Mouse (Mus musculus) embryonic facial prominence, embryonic 10.5 days (tissue): ENCODE data around the gene Snrpd3. TPM values are rescaled to one million over a fixed set of nuclear protein-coding genes. Genes with fewer than 3 reads are reported as not detected.
"Not testable (repeated sequence)": the region's sequence is repeated elsewhere in the genome, so short reads cannot be mapped to it uniquely, and the experiment has no call there.

Experiments
- DNase-seq: peaks from one replicate; pipeline ENCODE4 v3.0.0-alpha.2; 2017; ENCODE audit warnings: low spot score
- H3K27ac ChIP-seq: fragments of 300-500 bp; sonication (generic); replicated peaks from 2 replicates; pipeline ENCODE4 v1.5.1; 2016; ENCODE audit warnings: mild to moderate bottlenecking
- H3K27me3 ChIP-seq: fragments of 300-500 bp; sonication (generic); replicated peaks from 2 replicates; pipeline ENCODE4 v1.6.1; 2016; ENCODE audit warnings: low read depth, mild to moderate bottlenecking; ENCODE audit not compliant: poor library complexity, severe bottlenecking
- H3K36me3 ChIP-seq: fragments of 300-500 bp; sonication (generic); replicated peaks from 2 replicates; pipeline ENCODE4 v1.6.1; 2016; ENCODE audit warnings: mild to moderate bottlenecking, moderate library complexity
- H3K4me1 ChIP-seq: fragments of 300-500 bp; sonication (generic); 2 replicates; pipeline ENCODE4 v1.6.1; 2016
- H3K4me3 ChIP-seq: fragments of 300-500 bp; sonication (generic); 2 replicates; pipeline ENCODE4 v1.5.1; 2016; ENCODE audit warnings: mild to moderate bottlenecking, moderate library complexity
- H3K9me3 ChIP-seq: fragments of 300-500 bp; sonication (generic); 2 replicates; pipeline ENCODE4 v1.6.1; 2016; ENCODE audit warnings: mild to moderate bottlenecking
- WGBS: fragments of 180-500 bp; shearing (Covaris S2); methylation state at CpG from one replicate; pipeline ENCODE4 v1.1.7; 2016; 5-methylcytosine and 5-hydroxymethylcytosine counted together
- polyA plus RNA-seq: library from polyadenylated mRNA; unstranded; fragments of >200 nt; fragmentation: Nextera tagmentation; extraction: Ambion mirVana; gene quantifications from 2 replicates; pipeline ENCODE4 v1.2.1, GENCODE M21; 2016

Snrpd3 gene
- polyA plus RNA-seq, 1 experiment from 2014 or later: 297 TPM

DNA sequence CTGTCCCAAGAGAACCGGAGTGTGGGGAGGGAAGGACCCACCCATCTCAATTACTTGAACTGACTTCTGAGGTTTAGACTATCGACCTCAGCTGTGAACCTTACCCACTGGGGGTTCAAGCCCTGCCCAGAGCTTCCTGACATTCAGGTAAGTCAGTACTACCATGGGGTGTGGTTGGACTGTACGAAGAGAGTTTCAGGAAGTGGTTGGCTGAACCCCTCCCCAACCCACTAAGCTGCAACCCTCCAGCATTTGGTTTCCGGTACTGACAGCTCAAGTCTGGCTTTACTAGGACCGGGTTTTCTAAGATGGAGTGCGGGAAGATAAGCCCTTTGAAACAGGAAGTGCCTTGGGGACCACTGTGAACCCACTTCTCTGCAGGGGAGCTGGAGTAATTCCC, 48.1 kb downstream of the Snrpd3 start:
- WGBS: 65% methylated on average over 6 of the region's 6 CpGs
- H3K4me3 ChIP-seq: no peak overlapping the region
- H3K9me3 ChIP-seq: no peaks in the 10 kb centered on the region
- no peak overlapping the region for H3K27ac ChIP-seq
- H3K27me3 ChIP-seq: peaks cover 59% of the 10 kb centered on the region
- H3K4me1 ChIP-seq: peaks cover 26% of the 10 kb centered on the region
- DNase-seq: no peak
- H3K36me3 ChIP-seq: no peaks in the 10 kb centered on the region

DNA sequence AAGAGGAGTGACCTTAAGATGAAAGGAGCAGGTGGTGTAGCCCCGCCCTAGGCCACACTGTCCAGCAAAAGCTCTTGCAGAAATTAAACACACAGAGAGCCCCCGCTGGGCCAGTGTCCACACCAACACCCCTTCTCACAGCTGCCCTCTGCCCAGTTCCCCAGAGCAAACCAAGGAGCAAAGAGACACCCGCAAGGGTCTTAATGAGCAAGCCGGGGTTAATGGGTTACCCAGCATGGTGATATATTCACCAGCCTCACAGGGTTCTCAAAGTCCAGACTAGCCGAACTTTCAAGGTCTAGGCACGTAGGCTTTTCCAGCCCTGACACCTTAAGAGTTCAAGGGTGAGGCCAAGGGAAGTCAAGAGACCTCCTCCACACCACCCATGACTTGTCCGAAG, 48.6 kb downstream of the Snrpd3 start:
- peaks cover 24% of the 10 kb centered on the region for H3K4me1 ChIP-seq
- H3K27me3 ChIP-seq: peaks cover 54% of the 10 kb centered on the region
- DNase-seq: no peak
- no peaks in the 10 kb centered on the region for H3K9me3 ChIP-seq
- H3K4me3 ChIP-seq: no peak overlapping the region
- 79% methylated on average over 7 of the region's 7 CpGs for WGBS
- no peaks in the 10 kb centered on the region for H3K36me3 ChIP-seq
- no peak overlapping the region for H3K27ac ChIP-seq

DNA sequence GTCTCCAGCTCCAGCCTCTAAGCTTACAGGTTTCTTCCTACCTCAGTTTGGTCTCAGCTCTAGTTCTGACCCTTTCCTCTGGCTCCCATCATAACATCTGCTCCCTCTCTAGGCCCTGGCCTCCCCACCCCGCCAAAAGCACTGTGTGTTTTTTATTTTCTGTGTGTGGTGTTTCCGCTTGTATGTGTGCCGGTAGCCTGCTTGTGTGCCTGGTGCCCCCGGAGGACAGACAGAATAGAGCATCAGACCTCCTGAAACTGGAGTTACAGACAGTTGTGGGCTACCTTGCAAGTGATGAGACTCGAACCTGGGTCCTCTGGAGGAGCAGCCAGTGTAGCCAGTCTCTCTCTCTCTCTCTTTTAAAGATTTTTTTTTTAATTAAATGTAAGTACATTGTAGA, 49.0 kb downstream of the Snrpd3 start:
- H3K9me3 ChIP-seq: no peaks in the 10 kb centered on the region
- no peak overlapping the region for H3K27ac ChIP-seq
- peaks cover 24% of the 10 kb centered on the region for H3K4me1 ChIP-seq
- no peak overlapping the region for H3K4me3 ChIP-seq
- 78% methylated on average over 5 of the region's 5 CpGs for WGBS
- H3K36me3 ChIP-seq: no peaks in the 10 kb centered on the region
- no peak for DNase-seq
- peaks cover 50% of the 10 kb centered on the region for H3K27me3 ChIP-seq

DNA sequence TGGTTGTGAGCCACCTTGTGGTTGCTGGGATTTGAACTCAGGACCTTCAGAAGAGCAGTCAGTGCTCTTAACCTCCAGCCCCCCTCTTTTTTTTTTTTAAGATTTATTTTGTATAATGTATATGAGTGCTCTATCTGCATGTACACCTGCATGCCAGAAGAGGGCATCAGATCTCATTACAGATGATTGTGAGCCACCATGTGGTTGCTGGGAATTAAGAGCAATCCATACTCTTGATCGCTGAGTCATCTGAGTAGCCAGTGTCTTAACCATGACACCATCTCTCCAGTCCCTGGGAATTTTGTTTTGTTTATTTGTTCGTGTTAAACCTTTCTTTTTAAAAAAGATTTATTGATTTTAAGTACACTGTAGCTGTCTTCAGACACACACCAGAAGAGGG, 49.4 kb downstream of the Snrpd3 start:
- not testable (repeated sequence) for H3K36me3 ChIP-seq, H3K9me3 ChIP-seq, H3K4me3 ChIP-seq, DNase-seq, H3K27ac ChIP-seq
- peaks cover 28% of the 10 kb centered on the region for H3K4me1 ChIP-seq
- 74% methylated on average over 2 of the region's 2 CpGs for whole genome bisulfite sequencing
- peaks cover 45% of the 10 kb centered on the region for H3K27me3 ChIP-seq

DNA sequence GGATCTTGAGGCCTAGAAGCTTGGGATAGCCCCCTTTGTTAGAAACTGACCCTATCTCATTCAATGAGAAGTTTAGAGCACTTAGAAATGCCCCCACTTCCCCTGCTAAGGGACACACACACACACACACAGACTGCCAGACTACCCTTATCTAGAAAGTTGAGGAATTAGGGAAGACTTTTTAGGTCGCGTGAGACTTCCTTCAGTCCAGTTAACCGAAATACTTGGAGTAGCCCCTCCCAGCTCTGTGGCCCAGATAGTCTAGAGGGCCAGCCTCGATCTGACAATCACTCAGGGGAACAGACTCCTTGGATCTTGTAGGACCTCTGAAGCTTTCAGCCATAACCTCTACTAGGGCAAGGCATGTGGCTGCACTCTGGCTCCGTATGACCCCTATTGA, 50.7 kb downstream of the Snrpd3 start:
- peaks cover 33% of the 10 kb centered on the region for H3K27me3 ChIP-seq
- WGBS: 34% methylated on average over 5 of the region's 5 CpGs
- no peak overlapping the region for H3K27ac ChIP-seq
- H3K9me3 ChIP-seq: no peaks in the 10 kb centered on the region
- H3K4me3 ChIP-seq: no peak overlapping the region
- H3K36me3 ChIP-seq: no peaks in the 10 kb centered on the region
- peaks cover 38% of the 10 kb centered on the region for H3K4me1 ChIP-seq
- no peak for DNase-seq

DNA sequence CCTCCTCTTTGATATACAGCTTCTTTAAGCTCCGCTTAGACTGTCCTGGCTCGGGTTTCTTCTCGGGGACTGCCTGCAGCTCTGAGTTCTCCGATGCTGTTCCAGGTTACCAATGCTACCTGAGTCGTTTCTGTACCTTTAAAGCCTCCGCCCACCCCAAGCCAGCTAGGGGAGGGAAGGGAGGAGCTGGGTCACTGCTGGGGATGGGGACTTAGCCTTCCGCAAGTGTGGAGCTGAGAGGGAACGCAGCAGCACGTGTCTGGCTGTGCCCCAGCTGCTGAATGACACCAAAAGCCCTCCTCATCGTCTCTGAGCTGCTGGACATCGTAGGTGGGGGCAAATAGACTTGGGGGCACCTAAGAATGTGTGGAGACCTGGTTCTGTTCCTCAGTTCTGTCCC, 51.1 kb downstream of the Snrpd3 start:
- H3K9me3 ChIP-seq: no peaks in the 10 kb centered on the region
- 4% methylated on average over 11 of the region's 11 CpGs for WGBS
- H3K27me3 ChIP-seq: peaks cover 29% of the 10 kb centered on the region
- H3K4me1 ChIP-seq: peaks cover 42% of the 10 kb centered on the region
- DNase-seq: no peak
- no peak overlapping the region for H3K4me3 ChIP-seq
- H3K36me3 ChIP-seq: no peaks in the 10 kb centered on the region
- H3K27ac ChIP-seq: 0 out of 2 replicates have a peak overlapping the region, but pooled peaks have one; percentile 10

DNA sequence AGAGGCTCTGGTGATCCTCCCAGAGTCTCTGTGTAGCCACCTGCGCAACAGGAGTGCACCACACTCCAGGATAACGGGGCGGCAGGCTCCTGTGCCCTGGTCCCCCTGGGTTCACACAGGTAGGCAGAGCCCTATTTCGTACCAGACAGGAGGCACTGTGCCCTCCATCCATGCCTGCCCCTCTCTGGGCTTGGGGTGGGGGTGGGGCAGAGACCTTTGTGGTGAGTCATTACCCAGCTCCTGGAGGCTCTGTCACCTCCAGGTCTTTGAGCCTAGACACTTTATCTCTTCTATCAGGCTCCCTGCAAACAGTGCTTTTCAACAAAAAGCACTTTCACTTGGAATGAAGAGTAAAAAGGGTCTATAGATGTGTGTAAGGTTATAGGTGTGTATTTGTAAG, 51.5 kb downstream of the Snrpd3 start:
- H3K4me1 ChIP-seq: peaks cover 42% of the 10 kb centered on the region
- 18% methylated on average over 4 of the region's 4 CpGs for WGBS
- 0 out of 2 replicates have a peak overlapping the region, but pooled peaks have one; percentile 10 for H3K27ac ChIP-seq
- no peak for DNase-seq
- H3K9me3 ChIP-seq: no peaks in the 10 kb centered on the region
- peaks cover 25% of the 10 kb centered on the region for H3K27me3 ChIP-seq
- no peaks in the 10 kb centered on the region for H3K36me3 ChIP-seq
- H3K4me3 ChIP-seq: no peak overlapping the region

DNA sequence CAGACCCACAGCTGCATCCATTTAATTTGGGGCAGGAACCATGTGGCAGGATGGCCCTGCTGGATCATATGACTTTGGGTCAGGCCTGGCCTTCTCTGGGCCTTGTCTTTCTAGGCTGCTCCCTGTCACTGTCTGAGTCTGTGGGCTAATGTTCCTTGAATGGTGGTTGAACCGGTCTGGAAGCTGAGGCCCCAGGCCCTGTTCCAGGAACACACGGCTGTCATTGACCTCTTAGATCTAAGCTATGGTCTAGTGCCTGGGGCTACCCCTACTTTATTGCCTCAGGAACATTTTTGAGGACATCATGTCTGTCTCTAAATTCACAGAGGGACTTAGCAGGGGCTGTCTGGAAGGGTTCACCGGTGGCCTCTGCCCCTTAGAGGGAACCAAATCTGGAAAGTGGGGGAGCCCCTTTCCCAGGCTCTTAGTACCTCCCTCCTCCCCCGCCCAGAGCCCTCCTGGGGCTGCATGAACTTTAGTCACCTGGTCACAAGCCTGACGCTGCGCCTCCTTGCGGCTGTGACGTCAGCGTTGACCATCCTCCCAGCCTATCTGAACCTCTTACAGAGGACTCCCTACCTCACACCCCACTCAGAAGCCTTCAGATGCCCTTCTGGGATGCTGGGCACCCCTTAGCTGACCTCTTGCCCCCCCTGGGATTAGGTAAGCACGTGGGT, 53.8 kb downstream of the Snrpd3 start:
- 22% methylated on average over 10 of the region's 10 CpGs for WGBS
- peaks cover 20% of the 10 kb centered on the region for H3K27me3 ChIP-seq
- no peak for DNase-seq
- no peaks in the 10 kb centered on the region for H3K36me3 ChIP-seq
- peak overlapping the region; percentile 48 for H3K27ac ChIP-seq
- no peaks in the 10 kb centered on the region for H3K9me3 ChIP-seq
- no peak overlapping the region for H3K4me3 ChIP-seq
- H3K4me1 ChIP-seq: peaks cover 36% of the 10 kb centered on the region

DNA sequence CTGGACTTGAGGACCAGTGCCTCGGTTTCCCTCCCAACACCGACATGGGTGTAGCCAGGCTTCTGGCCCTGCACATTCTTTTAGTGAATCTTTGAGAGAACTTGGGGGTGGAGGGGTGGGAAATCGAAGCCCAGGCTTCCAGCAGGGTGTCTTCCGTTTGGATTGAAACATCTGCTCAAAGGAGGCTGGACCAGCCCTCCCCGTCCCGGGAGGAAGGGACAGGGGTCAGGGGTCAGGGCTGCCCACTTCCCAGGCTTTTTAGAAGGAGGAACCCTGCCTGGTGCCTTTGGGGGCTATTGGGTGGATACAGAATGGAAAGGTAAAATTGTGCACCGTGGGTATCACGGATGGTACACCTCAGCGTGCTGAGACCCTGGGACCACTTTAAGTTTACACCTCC, 54.6 kb downstream of the Snrpd3 start:
- Histone ChIP-seq H3K36me3 (no peaks in the 10 kb centered on the region), H3K4me3 (no peak overlapping the region), H3K9me3 (no peaks in the 10 kb centered on the region), H3K27ac (no peak overlapping the region), H3K4me1 (peaks cover 36% of the 10 kb centered on the region), H3K27me3 (peaks cover 20% of the 10 kb centered on the region)
- WGBS: 43% methylated on average over 9 of the region's 9 CpGs
- DNase-seq: no peak

DNA sequence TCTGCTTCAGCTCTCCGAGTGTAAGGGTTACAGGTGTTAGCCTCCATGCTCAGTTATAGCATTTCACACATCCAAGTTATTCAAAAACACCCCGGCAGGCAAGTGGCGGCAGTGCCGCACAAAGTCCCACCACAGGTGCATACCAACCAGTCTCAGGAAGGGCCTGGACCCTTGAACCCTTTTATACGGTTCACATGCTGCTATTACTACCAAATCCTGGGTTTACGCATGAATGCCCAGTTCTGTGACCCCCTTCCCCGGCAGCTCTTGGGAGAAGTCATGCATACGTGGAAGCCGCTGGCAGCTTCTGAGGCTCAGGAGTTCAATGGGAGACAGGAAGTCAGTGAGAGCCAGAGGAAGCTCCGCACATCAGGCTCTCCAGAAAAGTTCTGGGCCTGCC, 55.8 kb downstream of the Snrpd3 start:
- 74% methylated on average over 10 of the region's 10 CpGs for WGBS
- Histone ChIP-seq H3K36me3 (no peaks in the 10 kb centered on the region), H3K9me3 (no peaks in the 10 kb centered on the region), H3K27me3 (peaks cover 12% of the 10 kb centered on the region), H3K27ac (no peak overlapping the region), H3K4me3 (no peak overlapping the region), H3K4me1 (peaks cover 34% of the 10 kb centered on the region)
- DNase-seq: no peak

DNA sequence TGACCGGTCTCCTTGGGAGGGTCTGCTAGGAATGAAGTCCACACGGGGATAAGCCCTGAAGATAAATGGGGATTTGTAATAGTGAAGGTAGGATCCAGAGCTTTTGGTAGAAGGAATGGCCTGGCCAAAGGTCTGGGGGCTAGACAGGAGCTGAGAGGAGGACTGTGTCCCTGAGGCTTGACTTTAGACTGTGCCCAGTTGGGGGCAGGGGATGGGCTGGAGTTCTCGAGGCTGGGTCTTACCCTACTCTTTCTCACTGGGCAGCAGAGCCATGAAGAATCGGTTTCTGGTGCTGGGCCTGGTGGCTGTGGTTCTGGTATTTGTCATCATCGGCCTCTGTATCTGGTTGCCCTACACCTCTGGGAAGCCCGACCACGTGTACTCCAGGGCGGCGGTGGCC, 56.6 kb downstream of the Snrpd3 start:
- no peaks in the 10 kb centered on the region for H3K36me3 ChIP-seq
- no peak overlapping the region for H3K27ac ChIP-seq
- 86% methylated on average over 9 of the region's 9 CpGs for WGBS
- no peak overlapping the region for H3K4me3 ChIP-seq
- peaks cover 26% of the 10 kb centered on the region for H3K4me1 ChIP-seq
- H3K9me3 ChIP-seq: no peaks in the 10 kb centered on the region
- no peak for DNase-seq
- peaks cover 4% of the 10 kb centered on the region for H3K27me3 ChIP-seq

DNA sequence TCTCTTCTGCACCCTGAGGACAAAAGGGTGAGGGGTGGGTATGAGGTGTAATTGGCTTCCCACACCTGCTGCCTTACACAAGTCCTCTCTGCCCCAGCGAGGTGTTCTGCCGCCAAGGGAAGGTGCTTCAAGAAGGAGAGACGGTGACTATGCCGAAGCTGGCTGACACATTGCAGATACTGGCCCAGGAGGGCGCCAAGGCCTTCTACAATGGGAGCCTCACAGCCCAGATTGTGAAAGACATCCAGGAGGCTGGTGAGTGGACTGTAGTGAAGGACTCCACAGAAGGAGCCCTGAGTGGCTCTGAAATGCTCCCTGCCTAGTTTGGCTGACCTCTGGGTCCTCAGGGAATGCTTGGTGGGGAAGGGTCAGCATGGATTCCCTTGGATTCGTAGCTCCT, 61.8 kb downstream of the Snrpd3 start:
- Histone ChIP-seq H3K4me3 (no peak overlapping the region), H3K27me3 (no peaks in the 10 kb centered on the region; the same call in 1 of the 2 replicates), H3K4me1 (no peaks in the 10 kb centered on the region), H3K27ac (no peak overlapping the region), H3K36me3 (no peaks in the 10 kb centered on the region), H3K9me3 (no peaks in the 10 kb centered on the region)
- DNase-seq: no peak
- 89% methylated on average over 6 of the region's 6 CpGs for WGBS

DNA sequence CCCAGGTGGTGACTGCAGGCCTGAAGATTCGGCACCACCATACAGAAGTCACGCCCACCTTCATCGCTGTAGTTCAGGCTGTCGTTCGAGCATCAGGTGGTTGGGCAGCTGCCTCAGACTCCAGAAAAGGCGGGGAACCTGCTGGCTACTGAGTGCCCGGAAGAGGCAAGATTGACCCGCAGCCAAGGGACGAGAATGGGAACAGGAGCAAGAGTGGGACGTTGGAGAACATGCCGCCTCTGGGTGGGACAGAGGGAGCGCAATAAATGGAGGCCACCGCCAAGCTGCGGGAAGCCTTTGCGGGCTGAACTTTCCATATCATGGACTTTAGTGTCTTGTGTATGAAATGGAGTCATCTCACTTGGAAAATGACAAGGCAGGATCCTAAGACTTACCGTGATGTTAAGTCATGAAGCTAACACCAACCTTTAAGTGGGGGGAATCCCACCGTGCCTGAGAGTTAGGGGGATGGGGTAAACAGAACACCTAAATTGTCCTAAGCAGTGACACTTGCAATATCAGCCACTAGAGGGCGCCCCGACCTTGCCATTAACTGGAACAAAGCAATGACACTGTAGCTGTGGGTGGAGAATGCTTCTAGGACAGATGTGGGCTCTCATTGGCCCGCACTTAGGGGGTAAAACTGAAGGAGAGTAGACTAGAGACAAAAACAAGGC, 68.7 kb downstream of the Snrpd3 start:
- 23% methylated on average over 20 of the region's 20 CpGs for WGBS
- DNase-seq: peak; percentile 90
- Histone ChIP-seq H3K36me3 (no peaks in the 10 kb centered on the region), H3K4me3 (peak overlapping the region; percentile 37), H3K27me3 (peaks cover 18% of the 10 kb centered on the region), H3K4me1 (peaks cover 22% of the 10 kb centered on the region), H3K27ac (no peak overlapping the region), H3K9me3 (no peaks in the 10 kb centered on the region)
